Mouse (Mus musculus) intestine, postnatal 0 days (tissue): ENCODE measurements around the gene Tiam1. TPM values are rescaled to one million over a fixed set of nuclear protein-coding genes. Genes with fewer than 3 reads are reported as not detected.

ENCODE experiments used
- ATAC-seq: fragments of 200-750 bp; cut with Nextera tagmentation; 2 replicates; pipeline ENCODE4 v1.8.0; 2017; ENCODE audit warnings: mild to moderate bottlenecking, moderate TSS enrichment, moderate library complexity
- H3K27ac ChIP-seq: fragments of 300-500 bp; sonication (generic); 2 replicates; pipeline ENCODE4 v1.5.1; 2014; ENCODE audit warnings: mild to moderate bottlenecking, low read depth, low read length, moderate library complexity
- H3K27me3 ChIP-seq: fragments of 300-500 bp; sonication (generic); replicated peaks from 2 replicates; pipeline ENCODE4 v1.6.1; 2014; ENCODE audit warnings: low read length, mixed read lengths; ENCODE audit not compliant: control insufficient read depth, insufficient read depth
- H3K36me3 ChIP-seq: fragments of 300-500 bp; sonication (generic); 2 replicates; pipeline ENCODE4 v1.6.1; 2014; ENCODE audit warnings: mild to moderate bottlenecking, moderate library complexity; ENCODE audit not compliant: control insufficient read depth, insufficient read depth
- H3K4me1 ChIP-seq: fragments of 300-500 bp; sonication (generic); replicated peaks from 2 replicates; pipeline ENCODE4 v1.6.1; 2014; ENCODE audit warnings: antibody characterized with exemption, low read length, mixed read lengths; ENCODE audit not compliant: control insufficient read depth, insufficient read depth
- H3K4me2 ChIP-seq: fragments of 300-500 bp; sonication (generic); replicated peaks from 2 replicates; pipeline ENCODE4 v1.6.1; 2014; ENCODE audit warnings: low read depth, mild to moderate bottlenecking, moderate library complexity
- H3K4me3 ChIP-seq: fragments of 300-500 bp; sonication (generic); 2 replicates; pipeline ENCODE4 v1.5.1; 2014; ENCODE audit warnings: low read depth, low read length
- H3K9ac ChIP-seq: fragments of 300-500 bp; sonication (generic); 2 replicates; pipeline ENCODE4 v1.6.1; 2014; ENCODE audit warnings: mild to moderate bottlenecking, low read depth, low read length
- H3K9me3 ChIP-seq: fragments of 300-500 bp; sonication (generic); 2 replicates; pipeline ENCODE4 v1.6.1; 2016; ENCODE audit warnings: mixed run types; ENCODE audit not compliant: control insufficient read depth
- CTCF ChIP-seq: sonication (generic); IDR thresholded peaks from 2 replicates; pipeline ENCODE4 v1.5.1; 2016; ENCODE audit warnings: low read depth, mild to moderate bottlenecking, control low read depth, antibody characterized with exemption, moderate library complexity
- WGBS: fragments of 180-500 bp; shearing (Covaris S2); extraction: QIAGEN DNeasy Blood & Tissue Kit; methylation state at CpG from one replicate; pipeline ENCODE4 v1.1.7; 2014; 5-methylcytosine and 5-hydroxymethylcytosine counted together
- polyA plus RNA-seq: library from polyadenylated mRNA; unstranded; fragments of >200 nt; fragmentation: Nextera tagmentation; extraction: Ambion mirVana; gene quantifications from 2 replicates; pipeline ENCODE4 v1.2.1, GENCODE M21; 2015

The Tiam1 gene
- polyA plus RNA-seq, result 3.0 and 3.3 TPM in 2 replicates

GRCm38 (mm10) chr16:90143760-90144516 lies at the start of gene Tiam1:
Gene Tiam1 (minus strand): TSS chr16:90143769.
- H3K9me3 ChIP-seq, result no peaks in the 10 kb centered on the region
- H3K27ac ChIP-seq, result no peak within 1 kb of the TSS
- TF ChIP-seq CTCF, result peak; percentile 68
- WGBS, result under 1% methylated on average over 64 of the region's 64 CpGs
- no peaks in the 10 kb centered on the region for H3K27me3 ChIP-seq
- peak; percentile 98 for ATAC-seq
- peak within 1 kb of the TSS; percentile 51 for H3K9ac ChIP-seq
- peak within 1 kb of the TSS; percentile 59 for H3K4me3 ChIP-seq
- peaks cover 4% of the 10 kb centered on the region for H3K4me1 ChIP-seq
- no peaks in the 10 kb centered on the region for H3K36me3 ChIP-seq
- H3K4me2 ChIP-seq, result peak within 1 kb of the TSS; percentile 98

- Histone ChIP-seq H3K4me1 (no peaks in the 10 kb centered on the region), H3K9me3 (no peaks in the 10 kb centered on the region), H3K4me2 (no peak overlapping the region), H3K9ac (no peak overlapping the region), H3K27ac (no peak overlapping the region), H3K36me3 (no peaks in the 10 kb centered on the region), H3K4me3 (no peak overlapping the region), H3K27me3 (no peaks in the 10 kb centered on the region)
- TF ChIP-seq CTCF, result no peak
- ATAC-seq, result no peak
- 63% methylated on average over 6 of the region's 6 CpGs for WGBS
These were observed 47.7 kb upstream of the Tiam1 start for GRCm38 (mm10) chr16:90191289-90191688.

- Histone ChIP-seq H3K36me3 (no peaks in the 10 kb centered on the region), H3K4me3 (no peak overlapping the region), H3K9me3 (no peaks in the 10 kb centered on the region), H3K9ac (no peak overlapping the region), H3K27me3 (no peaks in the 10 kb centered on the region), H3K4me2 (no peak overlapping the region; the same call in 1 of the 2 replicates), H3K27ac (no peak overlapping the region), H3K4me1 (no peaks in the 10 kb centered on the region; the same call in 1 of the 2 replicates)
- 12% methylated on average over 13 of the region's 13 CpGs for WGBS
- ATAC-seq, result peak; percentile 42; the same call in 1 of the 2 replicates
- peak; percentile 79 for TF ChIP-seq CTCF
These were observed 43.9 kb upstream of the Tiam1 start for GRCm38 (mm10) chr16:90187453-90187852.

GRCm38 (mm10) chr16:90185928-90186588 lies 42.5 kb upstream of the Tiam1 start:
- no peaks in the 10 kb centered on the region; the same call in 1 of the 2 replicates for H3K4me1 ChIP-seq
- peak; percentile 95 for TF ChIP-seq CTCF
- H3K27ac ChIP-seq, result no peak overlapping the region
- WGBS, result 45% methylated on average over 8 of the region's 8 CpGs
- ATAC-seq, result no peak
- H3K9ac ChIP-seq, result no peak overlapping the region
- H3K36me3 ChIP-seq, result no peaks in the 10 kb centered on the region
- H3K4me3 ChIP-seq, result no peak overlapping the region
- no peak overlapping the region for H3K4me2 ChIP-seq
- no peaks in the 10 kb centered on the region for H3K9me3 ChIP-seq
- no peaks in the 10 kb centered on the region for H3K27me3 ChIP-seq

GRCm38 (mm10) chr16:90184135-90184534 lies 40.6 kb upstream of the Tiam1 start:
- ATAC-seq, result no peak
- TF ChIP-seq CTCF, result no peak
- H3K36me3 ChIP-seq, result no peaks in the 10 kb centered on the region
- H3K9ac ChIP-seq, result no peak overlapping the region
- whole genome bisulfite sequencing, result 57% methylated on average over 6 of the region's 6 CpGs
- H3K27me3 ChIP-seq, result no peaks in the 10 kb centered on the region
- no peak overlapping the region for H3K4me3 ChIP-seq
- H3K4me2 ChIP-seq, result no peak overlapping the region
- H3K4me1 ChIP-seq, result no peaks in the 10 kb centered on the region; the same call in 1 of the 2 replicates
- no peak overlapping the region for H3K27ac ChIP-seq
- H3K9me3 ChIP-seq, result no peaks in the 10 kb centered on the region

- 82% methylated on average over 8 of the region's 8 CpGs for WGBS
- no peak for TF ChIP-seq CTCF
- H3K9ac ChIP-seq, result no peak overlapping the region
- no peak overlapping the region for H3K27ac ChIP-seq
- H3K4me1 ChIP-seq, result no peaks in the 10 kb centered on the region; the same call in 1 of the 2 replicates
- H3K4me2 ChIP-seq, result no peak overlapping the region
- H3K4me3 ChIP-seq, result no peak overlapping the region
- ATAC-seq, result no peak
- H3K9me3 ChIP-seq, result no peaks in the 10 kb centered on the region
- no peaks in the 10 kb centered on the region for H3K36me3 ChIP-seq
- H3K27me3 ChIP-seq, result no peaks in the 10 kb centered on the region
These were observed 38.1 kb upstream of the Tiam1 start for GRCm38 (mm10) chr16:90181673-90182072.
